Mouse (Mus musculus) midbrain, embryonic 13.5 days (tissue): ENCODE results near the gene Cenpn. TPM values are rescaled to one million over a fixed set of nuclear protein-coding genes. Genes with fewer than 3 reads are reported as not detected.

Source experiments
- ATAC-seq: fragments of 200-750 bp; cut with Nextera tagmentation; 2 replicates; pipeline ENCODE4 v1.8.0; 2017; ENCODE audit warnings: mild to moderate bottlenecking, moderate TSS enrichment, moderate library complexity
- H3K27ac ChIP-seq: fragments of 300-500 bp; sonication (generic); 2 replicates; pipeline ENCODE4 v1.5.1; 2015; ENCODE audit warnings: inconsistent platforms, mild to moderate bottlenecking, moderate library complexity
- H3K27me3 ChIP-seq: fragments of 300-500 bp; sonication (generic); 2 replicates; pipeline ENCODE4 v1.6.1; 2015; ENCODE audit warnings: mild to moderate bottlenecking, inconsistent platforms
- H3K36me3 ChIP-seq: fragments of 300-500 bp; sonication (generic); 2 replicates; pipeline ENCODE4 v1.6.1; 2015; ENCODE audit warnings: mild to moderate bottlenecking, inconsistent platforms
- H3K4me1 ChIP-seq: fragments of 300-500 bp; sonication (generic); replicated peaks from 2 replicates; pipeline ENCODE4 v1.6.1; 2015; ENCODE audit warnings: inconsistent platforms
- H3K4me2 ChIP-seq: fragments of 300-500 bp; sonication (generic); replicated peaks from 2 replicates; pipeline ENCODE4 v1.6.1; 2015; ENCODE audit warnings: moderate library complexity, mild to moderate bottlenecking, inconsistent platforms
- H3K4me3 ChIP-seq: fragments of 300-500 bp; sonication (generic); replicated peaks from 2 replicates; pipeline ENCODE4 v1.5.1; 2015; ENCODE audit warnings: mild to moderate bottlenecking, inconsistent platforms
- H3K9ac ChIP-seq: fragments of 300-500 bp; sonication (generic); replicated peaks from 2 replicates; pipeline ENCODE4 v1.6.1; 2015; ENCODE audit warnings: mild to moderate bottlenecking, inconsistent platforms
- H3K9me3 ChIP-seq: fragments of 300-500 bp; sonication (generic); 2 replicates; pipeline ENCODE4 v1.6.1; 2016; ENCODE audit warnings: mild to moderate bottlenecking, inconsistent platforms
- WGBS: fragments of 180-500 bp; shearing (Covaris S2); methylation state at CpG from one replicate; pipeline ENCODE4 v1.1.7; 2015; 5-methylcytosine and 5-hydroxymethylcytosine counted together
- polyA plus RNA-seq: library from polyadenylated mRNA; unstranded; fragments of >200 nt; fragmentation: Nextera tagmentation; extraction: Ambion mirVana; gene quantifications from 2 replicates; pipeline ENCODE4 v1.2.1, GENCODE M21; 2015

Cenpn gene
- polyA plus RNA-seq, 1 experiment from 2014 or later: 18.5 TPM

DNA sequence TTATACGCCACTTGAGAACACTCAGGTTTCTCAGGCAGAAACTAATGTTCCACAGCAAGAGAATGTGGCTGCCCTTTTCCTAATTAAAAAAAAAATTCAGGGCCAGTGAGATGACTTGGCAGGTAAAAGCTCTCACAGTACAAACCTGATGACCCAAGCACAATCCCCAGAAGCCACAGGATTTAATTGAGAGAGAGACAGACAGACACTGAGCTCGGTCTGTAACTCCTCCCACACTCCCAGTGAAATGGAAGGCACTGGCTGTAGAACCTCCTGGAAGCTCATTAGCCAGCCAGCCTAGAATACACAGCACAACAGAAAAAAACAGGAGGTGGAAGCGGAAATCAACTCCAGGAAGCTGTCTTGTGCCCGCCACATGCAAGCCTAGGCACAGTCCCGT lies 54.1 kb downstream of the Cenpn start:
- no peak for ATAC-seq
- H3K9ac ChIP-seq: no peak overlapping the region
- WGBS: 65% methylated on average over 5 of the region's 5 CpGs

GRCm38 (mm10) chr8:116978052-116978451 lies 56.5 kb downstream of the Cenpn start:
- Histone ChIP-seq H3K36me3 (peaks cover 6% of the 10 kb centered on the region; the same call in 1 of the 2 replicates), H3K27me3 (no peaks in the 10 kb centered on the region), H3K9me3 (no peaks in the 10 kb centered on the region), H3K4me1 (peaks cover 13% of the 10 kb centered on the region), H3K4me2 (peak overlapping the region; percentile 73), H3K27ac (peak overlapping the region; percentile 64; the same call in 1 of the 2 replicates), H3K9ac (peak overlapping the region; percentile 69), H3K4me3 (peak overlapping the region; percentile 79)
- ATAC-seq: no peak
- WGBS: 32% methylated on average over 8 of the region's 8 CpGs

More for the DNA sequence above, 54.1 kb downstream of the Cenpn start:
- Histone ChIP-seq H3K27me3 (no peaks in the 10 kb centered on the region), H3K4me3 (no peak overlapping the region), H3K4me2 (no peak overlapping the region), H3K4me1 (peaks cover 13% of the 10 kb centered on the region), H3K27ac (no peak overlapping the region), H3K9me3 (no peaks in the 10 kb centered on the region), H3K36me3 (peaks cover 10% of the 10 kb centered on the region)

GRCm38 (mm10) chr8:116978631-116979256 lies 57.2 kb downstream of the Cenpn start, which contains the start of gene 1700030J22Rik:
TSS of gene 1700030J22Rik (minus strand) at chr8:116978959.
- Histone ChIP-seq H3K9me3 (no peaks in the 10 kb centered on the region), H3K4me2 (peak within 1 kb of the TSS; percentile 73)

GRCm38 (mm10) chr8:116980117-116980516 lies 58.6 kb downstream of the Cenpn start:
- WGBS: 12% methylated on average over 4 of the region's 4 CpGs

More at GRCm38 (mm10) chr8:116978631-116979256, 57.2 kb downstream of the Cenpn start, which contains the start of gene 1700030J22Rik:
- ATAC-seq: peak; percentile 98
- Histone ChIP-seq H3K36me3 (peaks cover 13% of the 10 kb centered on the region), H3K27me3 (no peaks in the 10 kb centered on the region), H3K9ac (peak within 1 kb of the TSS; percentile 69), H3K27ac (peak within 1 kb of the TSS; percentile 64), H3K4me3 (peak within 1 kb of the TSS; percentile 79), H3K4me1 (peaks cover 13% of the 10 kb centered on the region)
- 0% methylated on average over 46 of the region's 46 CpGs for WGBS

GRCm38 (mm10) chr8:116989842-116990241 lies 68.3 kb downstream of the Cenpn start:
- Histone ChIP-seq H3K27me3 (no peaks in the 10 kb centered on the region), H3K9me3 (no peaks in the 10 kb centered on the region), H3K4me2 (no peak overlapping the region), H3K4me1 (peaks cover 15% of the 10 kb centered on the region), H3K4me3 (no peak overlapping the region), H3K9ac (no peak overlapping the region), H3K36me3 (peaks cover 13% of the 10 kb centered on the region), H3K27ac (no peak overlapping the region)
- WGBS: 95% methylated on average over 3 of the region's 3 CpGs
- no peak for ATAC-seq

More at GRCm38 (mm10) chr8:116980117-116980516, 58.6 kb downstream of the Cenpn start:
- Histone ChIP-seq H3K4me1 (peaks cover 13% of the 10 kb centered on the region), H3K4me3 (no peak overlapping the region), H3K27ac (no peak overlapping the region), H3K9me3 (no peaks in the 10 kb centered on the region), H3K36me3 (peaks cover 25% of the 10 kb centered on the region), H3K9ac (no peak overlapping the region), H3K27me3 (no peaks in the 10 kb centered on the region), H3K4me2 (no peak overlapping the region)
- no peak for ATAC-seq

Other genes with a start within 250 kb of the Cenpn start
- 7.2 and 7.9 TPM in 2 replicates for gene Cdyl2, start 188.7 kb upstream of the Cenpn start, polyA plus RNA-seq
- gene Cmc2, start 275 bp upstream of the Cenpn start, polyA plus RNA-seq: 45.1 and 46.3 TPM in 2 replicates
- 18.1 and 20.1 TPM in 2 replicates for gene Atmin, start 21.7 kb downstream of the Cenpn start, polyA plus RNA-seq
- 4.8 and 6.7 TPM in 2 replicates for gene 1700030J22Rik, start 57.2 kb downstream of the Cenpn start, polyA plus RNA-seq
- gene Gcsh, start 71.8 kb downstream of the Cenpn start, polyA plus RNA-seq: 88.9 and 89.2 TPM in 2 replicates
- gene Pkd1l2, start 160.7 kb downstream of the Cenpn start, polyA plus RNA-seq: not detected in 2 replicates
- gene Bco1, start 174.1 kb downstream of the Cenpn start, polyA plus RNA-seq: 0.08 and 0.13 TPM in 2 replicates
- 2.9 and 3.0 TPM in 2 replicates for gene Gan, start 236.4 kb downstream of the Cenpn start, polyA plus RNA-seq